Mouse (Mus musculus): ENCODE data around the gene Fosl2. TPM values are rescaled to one million over a fixed set of nuclear protein-coding genes. Genes with fewer than 3 reads are reported as not detected.

The Fosl2 gene
- polyA plus RNA-seq, 1 experiment from 2014 or later = 0.61 TPM

GRCm38 (mm10) chr5:32199594-32199993, 64.0 kb downstream of the Fosl2 start:
- Histone ChIP-seq H3K27me3 (ENCODE audit: control insufficient read depth, insufficient read depth, low read depth, low read length) (no peaks in the 10 kb centered on the region), H3K9me3 (replicated peaks; ENCODE audit: control insufficient read depth, low read length) (no peaks in the 10 kb centered on the region), H3K27ac (ENCODE audit: low read length) (no peak overlapping the region), H3K36me3 (ENCODE audit: control insufficient read depth, insufficient read depth) (no peaks in the 10 kb centered on the region), H3K4me1 (ENCODE audit: control insufficient read depth, low read depth, low read length) (no peaks in the 10 kb centered on the region), H3K9ac (ENCODE audit: low read depth, low read length) (no peak overlapping the region), H3K4me3 (ENCODE audit: low read depth, low read length) (no peak overlapping the region), H3K4me2 (ENCODE audit: low read depth, low read length) (no peak overlapping the region)
- WGBS (ENCODE audit: insufficient replicate concordance) = 72% methylated on average over 3 of the region's 3 CpGs
- ATAC-seq (ENCODE audit: low read depth) = no peak

GRCm38 (mm10) chr5:32204653-32205052, 69.1 kb downstream of the Fosl2 start:
- no peak for ATAC-seq (ENCODE audit: low read depth)
- Histone ChIP-seq H3K27ac (ENCODE audit: low read length) (no peak overlapping the region), H3K9me3 (replicated peaks; ENCODE audit: control insufficient read depth, low read length) (no peaks in the 10 kb centered on the region), H3K4me1 (ENCODE audit: control insufficient read depth, low read depth, low read length) (no peaks in the 10 kb centered on the region), H3K4me3 (ENCODE audit: low read depth, low read length) (no peak overlapping the region), H3K27me3 (ENCODE audit: control insufficient read depth, insufficient read depth, low read depth, low read length) (no peaks in the 10 kb centered on the region), H3K9ac (ENCODE audit: low read depth, low read length) (no peak overlapping the region), H3K4me2 (ENCODE audit: low read depth, low read length) (no peak overlapping the region), H3K36me3 (ENCODE audit: control insufficient read depth, insufficient read depth) (no peaks in the 10 kb centered on the region)
- WGBS (ENCODE audit: insufficient replicate concordance) = 53% methylated on average over 4 of the region's 4 CpGs

- Histone ChIP-seq H3K27me3 (ENCODE audit: control insufficient read depth, insufficient read depth, low read depth, low read length) (no peaks in the 10 kb centered on the region), H3K4me1 (ENCODE audit: control insufficient read depth, low read depth, low read length) (no peaks in the 10 kb centered on the region), H3K27ac (ENCODE audit: low read length) (no peak overlapping the region), H3K9ac (ENCODE audit: low read depth, low read length) (no peak overlapping the region), H3K4me2 (ENCODE audit: low read depth, low read length) (no peak overlapping the region), H3K9me3 (replicated peaks; ENCODE audit: control insufficient read depth, low read length) (no peaks in the 10 kb centered on the region), H3K4me3 (ENCODE audit: low read depth, low read length) (no peak overlapping the region), H3K36me3 (ENCODE audit: control insufficient read depth, insufficient read depth) (no peaks in the 10 kb centered on the region)
- ATAC-seq (ENCODE audit: low read depth) = peak; percentile 32; the same call in 1 of the 2 replicates
- WGBS (ENCODE audit: insufficient replicate concordance) = 47% methylated on average over 2 of the region's 2 CpGs
Measured at GRCm38 (mm10) chr5:32206726-32207125, 71.1 kb downstream of the Fosl2 start.

Other genes with a start within 250 kb of the Fosl2 start
- 0.32 and 0.35 TPM in 2 replicates for gene Plb1, start 96.9 kb downstream of the Fosl2 start, polyA plus RNA-seq (2015; fragmentation: Nextera tagmentation; extraction: Ambion mirVana)

Measured in liver, embryonic 16.5 days (tissue).